Mouse (Mus musculus): ENCODE measurements around the gene Mrpl2.

DNA sequence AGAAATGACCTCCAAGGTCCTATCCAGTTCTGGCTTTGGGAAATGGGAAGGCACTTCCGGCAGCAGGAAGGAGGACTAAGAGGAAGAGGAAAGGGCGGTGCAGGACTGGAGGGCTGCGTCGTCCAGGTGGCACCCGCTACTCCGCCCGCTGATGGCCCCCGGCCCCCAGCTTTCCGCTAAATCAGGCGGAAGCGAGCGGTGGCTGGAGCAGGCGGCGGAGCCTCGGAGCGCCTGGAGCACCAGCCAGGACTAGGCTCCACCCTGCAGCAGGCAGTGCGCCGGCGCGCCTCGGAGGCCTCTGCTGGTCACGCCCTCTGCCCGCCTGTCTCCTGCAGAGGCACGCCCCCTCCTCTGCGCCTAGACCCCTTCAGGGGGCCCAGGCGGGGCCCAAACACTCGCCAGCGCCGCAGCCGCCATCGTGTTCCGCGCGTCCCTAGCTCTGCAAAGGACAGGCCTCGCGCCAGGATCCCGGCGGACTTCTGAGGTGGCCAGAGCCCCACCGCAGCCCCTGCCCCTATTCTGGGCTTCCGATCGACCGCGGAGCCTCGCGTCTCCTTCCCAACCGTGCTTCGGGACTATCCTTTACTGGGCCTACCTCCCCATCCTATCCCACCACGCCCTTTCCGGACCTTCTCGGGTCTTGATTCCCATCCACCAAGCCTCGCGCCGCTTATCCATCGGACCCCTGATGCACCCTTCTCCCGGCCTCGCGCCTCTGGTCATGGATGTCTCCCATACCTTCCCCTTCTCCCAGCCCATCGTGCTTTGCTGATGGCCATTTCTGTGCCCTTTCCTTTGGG lies 4.4 kb downstream of the Mrpl2 start, which contains the start of gene Cul7:
- TF ChIP-seq CTCF (IDR thresholded peaks at IDR 0.05; ENCODE audit: low read depth, low read length) (no peak), POLR2A (IDR thresholded peaks at IDR 0.05; ENCODE audit: extremely low read depth, insufficient read depth, low read length) (0 out of 2 replicates have a peak, but pooled peaks have one; percentile 17)

Measured in liver, adult 2 months (tissue).